Mouse (Mus musculus) C2C12 (cell line): Measurements from ENCODE around the gene Cfap161. TPM values are rescaled to one million over a fixed set of nuclear protein-coding genes. Genes with fewer than 3 reads are reported as not detected.

ENCODE experiments used
- H3K27me3 ChIP-seq: one replicate; pipeline ENCODE4 v1.6.1; 2011; ENCODE audit not compliant: control insufficient read depth, insufficient read depth, insufficient read length
- H3K36me3 ChIP-seq: one replicate; pipeline ENCODE4 v1.6.1; 2011; ENCODE audit not compliant: control insufficient read depth, insufficient read depth
- H3K4me3 ChIP-seq: one replicate; pipeline ENCODE4 v1.5.1; 2011; ENCODE audit warnings: mild to moderate bottlenecking, control low read depth; ENCODE audit not compliant: poor library complexity, insufficient read depth, severe bottlenecking
- H3K79me2 ChIP-seq: one replicate; pipeline ENCODE4 v1.6.1; 2011; ENCODE audit not compliant: control insufficient read depth, insufficient read depth
- H3K79me3 ChIP-seq: one replicate; pipeline ENCODE4 v1.6.1; 2011; ENCODE audit warnings: low read depth, control low read depth
- H3ac ChIP-seq: one replicate; pipeline ENCODE3; 2011; ENCODE audit warnings: low read depth; ENCODE audit not compliant: control insufficient read depth, insufficient read length
- CEBPB ChIP-seq: IDR thresholded peaks from one replicate; pipeline ENCODE4 v1.6.1; 2011; ENCODE audit warnings: low read depth, mild to moderate bottlenecking, control low read depth, moderate library complexity
- CTCF ChIP-seq: IDR thresholded peaks from one replicate; pipeline ENCODE4 v1.5.1; 2011; ENCODE audit not compliant: control insufficient read depth, insufficient read depth, insufficient read length
- FOSL1 ChIP-seq: IDR thresholded peaks from one replicate; pipeline ENCODE4 v1.8.0; 2011; ENCODE audit warnings: mild to moderate bottlenecking, low read length; ENCODE audit not compliant: poor library complexity, insufficient read depth, severe bottlenecking
- MAX ChIP-seq: IDR thresholded peaks from one replicate; pipeline ENCODE4 v1.6.1; 2011; ENCODE audit warnings: mild to moderate bottlenecking, control low read depth
- MYOD1 ChIP-seq: IDR thresholded peaks from one replicate; pipeline ENCODE4 v1.6.1; 2011; ENCODE audit warnings: low read depth; ENCODE audit not compliant: control insufficient read depth, insufficient read length
- MYOG ChIP-seq: IDR thresholded peaks from one replicate; pipeline ENCODE4 v1.6.1; 2011; ENCODE audit not compliant: control insufficient read depth, insufficient read length; ENCODE audit errors: extremely low read depth
- USF1 ChIP-seq: IDR thresholded peaks from one replicate; pipeline ENCODE4 v1.6.1; 2011; ENCODE audit warnings: low read depth, mild to moderate bottlenecking, control low read depth, moderate library complexity
- polyA plus RNA-seq: library from polyadenylated mRNA; unstranded; fragments of >200 nt; fragmentation: generic; extraction: Trizol; gene quantifications from one replicate; pipeline ENCODE4 v1.2.1, GENCODE M21; 2012; ENCODE audit warnings: missing spikeins

Gene Cfap161
- polyA plus RNA-seq, 1 experiment, result not detected

DNA sequence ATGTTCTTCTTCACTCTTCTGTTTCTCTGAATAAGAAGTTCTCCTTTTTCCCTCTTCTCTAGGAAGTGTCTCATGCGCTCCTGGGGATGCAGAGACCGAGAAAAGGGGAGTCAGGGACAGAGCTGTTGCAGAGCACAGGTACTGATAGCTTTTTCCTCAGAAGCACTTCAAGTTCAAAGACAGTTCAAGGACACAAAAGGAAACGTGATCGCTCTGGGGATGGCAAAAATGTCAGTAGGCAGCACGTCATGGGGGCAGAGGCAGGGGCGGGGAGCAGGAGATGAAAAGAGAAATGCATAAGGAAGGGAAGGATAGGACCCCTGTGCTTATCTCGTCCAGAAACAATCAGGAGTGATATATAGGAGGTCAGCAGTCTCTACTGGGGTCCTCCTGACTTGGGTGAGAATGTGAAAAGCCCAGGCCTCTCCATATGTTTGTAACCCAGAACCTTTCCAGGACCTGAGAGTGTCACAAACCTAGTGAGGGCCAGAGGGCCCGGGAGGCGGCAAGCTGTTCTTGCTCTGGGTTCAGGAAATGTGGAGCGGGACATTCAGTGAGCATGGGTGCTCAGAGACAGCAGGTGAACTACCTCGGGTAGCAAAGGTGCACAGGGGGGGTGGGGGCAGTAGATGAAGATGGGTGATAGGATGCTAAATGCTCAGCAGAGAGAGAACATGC, 535 bp downstream of the Cfap161 start:
- Histone ChIP-seq H3K27me3 (no peaks in the 10 kb centered on the region), H3K4me3 (no peak overlapping the region), H3ac (no peak overlapping the region), H3K79me3 (no peaks in the 10 kb centered on the region), H3K36me3 (no peaks in the 10 kb centered on the region), H3K79me2 (no peaks in the 10 kb centered on the region)
- TF ChIP-seq FOSL1 (no peak), CTCF (no peak), CEBPB (no peak), MYOD1 (no peak), MYOG (no peak), USF1 (no peak), MAX (no peak)

DNA sequence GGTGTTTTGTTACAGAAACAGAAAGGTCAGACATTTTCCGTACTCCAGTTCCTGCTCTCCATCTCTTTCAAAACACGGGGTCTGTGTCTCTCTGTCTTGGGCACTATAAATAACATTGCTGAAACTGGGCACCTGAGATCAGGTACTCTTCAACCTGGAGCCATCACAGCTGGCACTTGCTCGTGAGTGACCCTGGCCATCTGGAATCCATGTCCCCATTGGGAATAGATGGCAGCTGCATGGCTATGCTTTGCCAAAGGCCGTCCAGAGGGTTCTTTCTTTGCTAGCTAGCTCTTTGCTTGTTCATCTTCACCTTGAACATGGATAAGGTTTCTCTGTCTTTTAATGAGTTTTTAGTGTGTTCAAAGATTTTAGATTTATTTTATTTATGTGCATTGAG, 13.8 kb downstream of the Cfap161 start:
- Histone ChIP-seq H3K27me3 (no peaks in the 10 kb centered on the region), H3K4me3 (no peak overlapping the region)
- TF ChIP-seq USF1 (no peak), FOSL1 (no peak), MAX (no peak), MYOG (no peak), CTCF (no peak), MYOD1 (no peak), CEBPB (no peak)

DNA sequence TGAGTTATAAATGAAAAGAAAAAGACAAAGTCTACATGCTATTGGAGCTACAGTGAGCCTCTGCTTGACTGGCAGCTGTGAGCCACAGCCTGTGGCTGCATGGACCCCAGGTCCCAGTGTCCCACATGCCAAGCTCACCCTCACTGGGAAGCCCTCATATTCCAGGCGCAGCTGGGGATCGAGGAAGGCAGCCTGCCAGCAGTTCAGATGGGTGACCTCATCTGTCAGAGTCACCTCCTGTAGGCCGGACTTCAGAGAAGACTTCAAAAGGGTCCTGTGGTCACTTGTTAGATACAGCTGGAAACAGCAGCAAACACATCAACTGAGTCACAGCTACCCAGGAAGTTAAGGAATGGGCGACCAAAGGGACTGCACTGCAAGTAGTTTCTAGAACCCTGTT, 14.7 kb downstream of the Cfap161 start:
- Histone ChIP-seq H3K27me3 (no peaks in the 10 kb centered on the region), H3ac (no peak overlapping the region), H3K79me3 (no peaks in the 10 kb centered on the region), H3K4me3 (no peak overlapping the region), H3K79me2 (no peaks in the 10 kb centered on the region), H3K36me3 (no peaks in the 10 kb centered on the region)
- no peak for TF ChIP-seq USF1
- TF ChIP-seq CTCF, result no peak
- no peak for TF ChIP-seq CEBPB
- TF ChIP-seq MAX, result no peak
- no peak for TF ChIP-seq FOSL1
- no peak for TF ChIP-seq MYOG
- no peak for TF ChIP-seq MYOD1

More for the DNA sequence above, 13.8 kb downstream of the Cfap161 start:
- H3K79me3 ChIP-seq, result no peaks in the 10 kb centered on the region
- H3ac ChIP-seq, result no peak overlapping the region
- no peaks in the 10 kb centered on the region for H3K79me2 ChIP-seq
- H3K36me3 ChIP-seq, result no peaks in the 10 kb centered on the region

DNA sequence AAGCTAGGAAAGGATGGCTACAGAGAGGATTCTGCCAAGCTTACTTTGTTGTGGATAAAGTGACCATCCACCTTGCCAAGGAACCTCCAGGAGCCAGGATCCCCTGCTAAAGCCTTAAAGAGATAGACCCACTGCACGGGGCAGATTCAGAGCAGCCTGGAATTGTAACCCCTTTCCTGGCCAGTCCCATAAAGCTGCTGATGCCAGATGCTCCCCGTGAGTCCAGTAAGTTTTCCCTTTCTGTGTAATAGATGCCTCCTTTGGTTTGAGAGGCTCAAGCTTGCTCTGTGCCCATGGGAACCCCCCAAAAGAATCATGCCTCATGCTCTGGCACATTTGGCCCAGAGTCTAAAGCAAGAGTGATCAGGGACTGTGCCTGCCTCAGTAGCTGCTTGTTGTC, 15.7 kb downstream of the Cfap161 start:
- no peaks in the 10 kb centered on the region for H3K79me2 ChIP-seq
- no peak for TF ChIP-seq CEBPB
- no peak for TF ChIP-seq MYOG
- TF ChIP-seq USF1, result no peak
- TF ChIP-seq FOSL1, result no peak
- no peak for TF ChIP-seq MYOD1
- TF ChIP-seq CTCF, result no peak
- TF ChIP-seq MAX, result no peak
- no peaks in the 10 kb centered on the region for H3K36me3 ChIP-seq
- H3K4me3 ChIP-seq, result no peak overlapping the region
- no peaks in the 10 kb centered on the region for H3K27me3 ChIP-seq
- no peak overlapping the region for H3ac ChIP-seq
- H3K79me3 ChIP-seq, result no peaks in the 10 kb centered on the region

DNA sequence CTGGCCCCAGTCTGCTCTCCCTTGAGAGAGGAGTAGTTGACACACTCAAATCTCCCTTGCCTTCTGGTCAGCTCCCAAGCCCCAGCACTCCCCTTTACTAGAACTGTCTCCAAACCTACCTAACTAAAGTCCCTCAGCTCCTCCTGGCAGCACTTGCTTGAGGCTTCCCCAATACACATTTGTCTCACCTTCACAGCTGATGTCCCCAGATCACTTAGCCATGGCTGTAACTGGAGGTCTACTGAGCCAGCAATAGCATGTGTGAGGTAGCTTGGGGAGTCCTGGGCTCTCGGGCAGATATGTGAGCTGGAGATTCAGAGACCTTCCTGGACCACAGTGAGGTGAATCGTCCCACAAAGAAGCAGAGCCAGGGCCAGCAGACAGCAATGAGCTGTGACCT, 16.2 kb downstream of the Cfap161 start:
- Histone ChIP-seq H3K36me3 (no peaks in the 10 kb centered on the region), H3ac (no peak overlapping the region), H3K79me2 (no peaks in the 10 kb centered on the region), H3K27me3 (no peaks in the 10 kb centered on the region), H3K79me3 (no peaks in the 10 kb centered on the region), H3K4me3 (no peak overlapping the region)
- TF ChIP-seq CEBPB (no peak), MYOG (no peak), CTCF (no peak), USF1 (no peak), FOSL1 (no peak), MYOD1 (no peak), MAX (no peak)

DNA sequence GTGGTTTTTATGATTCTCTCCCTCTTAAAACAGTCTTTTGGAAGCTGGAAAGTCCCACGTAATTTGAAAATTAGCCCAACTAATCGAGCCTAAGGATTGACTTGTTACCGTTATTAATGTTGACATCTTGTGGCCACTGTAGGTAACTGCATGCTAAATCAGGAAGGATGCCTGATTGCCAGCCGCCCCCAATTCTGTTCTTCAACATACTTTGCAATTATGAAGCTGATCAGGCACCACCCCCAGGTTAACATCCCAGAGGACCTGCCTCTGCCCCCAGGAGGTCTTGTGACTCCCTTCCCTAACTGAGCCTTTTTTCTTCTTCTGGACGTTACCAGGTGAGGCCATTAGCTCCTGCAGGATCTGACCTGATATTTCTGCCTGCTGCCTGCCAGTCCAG, 20.0 kb downstream of the Cfap161 start:
- Histone ChIP-seq H3ac (no peak overlapping the region), H3K4me3 (no peak overlapping the region), H3K36me3 (no peaks in the 10 kb centered on the region), H3K79me2 (no peaks in the 10 kb centered on the region), H3K79me3 (no peaks in the 10 kb centered on the region), H3K27me3 (no peaks in the 10 kb centered on the region)
- TF ChIP-seq CTCF (no peak), FOSL1 (no peak), CEBPB (no peak)

DNA sequence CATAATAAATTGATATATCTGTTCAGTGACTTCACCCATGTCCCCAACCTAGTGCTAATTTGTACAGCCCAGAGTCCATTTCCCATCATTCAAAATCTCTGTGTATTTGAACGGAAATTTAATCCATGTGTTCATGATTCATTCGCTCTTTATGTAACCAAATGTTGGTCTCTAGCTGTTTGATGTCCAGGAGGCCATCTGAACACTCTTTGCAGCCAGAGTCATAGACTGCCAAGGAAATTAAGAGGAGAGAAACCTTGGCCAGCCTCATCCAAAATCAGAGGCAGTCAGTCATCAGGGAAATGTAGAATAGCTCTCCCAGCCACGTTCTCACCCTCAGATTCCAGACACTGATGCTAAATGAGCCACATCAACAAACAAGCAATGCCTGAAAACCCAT, 31.0 kb downstream of the Cfap161 start:
- no peak for TF ChIP-seq CTCF
- no peak for TF ChIP-seq MAX
- TF ChIP-seq MYOD1, result no peak
- TF ChIP-seq MYOG, result no peak
- TF ChIP-seq FOSL1, result no peak
- no peak for TF ChIP-seq CEBPB
- TF ChIP-seq USF1, result no peak
- H3K27me3 ChIP-seq, result no peaks in the 10 kb centered on the region
- no peaks in the 10 kb centered on the region for H3K36me3 ChIP-seq
- H3ac ChIP-seq, result no peak overlapping the region
- no peaks in the 10 kb centered on the region for H3K79me3 ChIP-seq
- H3K79me2 ChIP-seq, result no peaks in the 10 kb centered on the region
- H3K4me3 ChIP-seq, result no peak overlapping the region
